Mouse (Mus musculus): Measurements from ENCODE around the gene Gm10128.
"Not testable (repeated sequence)": the region's sequence is repeated elsewhere in the genome, so short reads cannot be mapped to it uniquely, and the experiment has no call there.

- not testable (repeated sequence) for TF ChIP-seq CTCF (IDR thresholded peaks at IDR 0.05; ENCODE audit: low read depth); EP300 (optimal IDR thresholded peaks at IDR 0.05)
Observed at GRCm38 (mm10) chr14:7658101-7659074, 14.6 kb upstream of the Gm10128 start.
